Mouse (Mus musculus) liver, embryonic 15.5 days (tissue): ENCODE data around the gene Cdh22. TPM values are rescaled to one million over a fixed set of nuclear protein-coding genes. Genes with fewer than 3 reads are reported as not detected.

Experiments
- ATAC-seq: fragments of 200-750 bp; cut with Nextera tagmentation; 2 replicates; pipeline ENCODE4 v1.8.0; 2017; ENCODE audit warnings: moderate number of reproducible peaks, mild to moderate bottlenecking, moderate library complexity; ENCODE audit not compliant: insufficient read depth
- H3K27ac ChIP-seq: fragments of 300-500 bp; sonication (generic); replicated peaks from 2 replicates; pipeline ENCODE4 v1.5.1; 2015; ENCODE audit warnings: mild to moderate bottlenecking, inconsistent platforms
- H3K27me3 ChIP-seq: fragments of 300-500 bp; sonication (generic); 2 replicates; pipeline ENCODE4 v1.6.1; 2015; ENCODE audit warnings: mild to moderate bottlenecking, inconsistent platforms
- H3K36me3 ChIP-seq: fragments of 300-500 bp; sonication (generic); replicated peaks from 2 replicates; pipeline ENCODE4 v1.6.1; 2015; ENCODE audit warnings: moderate library complexity, mild to moderate bottlenecking, inconsistent platforms
- H3K4me1 ChIP-seq: fragments of 300-500 bp; sonication (generic); replicated peaks from 2 replicates; pipeline ENCODE4 v1.6.1; 2015; ENCODE audit warnings: inconsistent platforms
- H3K4me2 ChIP-seq: fragments of 300-500 bp; sonication (generic); 2 replicates; pipeline ENCODE4 v1.6.1; 2015; ENCODE audit warnings: moderate library complexity, mild to moderate bottlenecking, inconsistent platforms
- H3K4me3 ChIP-seq: fragments of 300-500 bp; sonication (generic); replicated peaks from 2 replicates; pipeline ENCODE4 v1.5.1; 2015; ENCODE audit warnings: mild to moderate bottlenecking, inconsistent platforms
- H3K9ac ChIP-seq: fragments of 300-500 bp; sonication (generic); 2 replicates; pipeline ENCODE4 v1.6.1; 2015; ENCODE audit warnings: moderate library complexity, mild to moderate bottlenecking, inconsistent platforms
- H3K9me3 ChIP-seq: fragments of 300-500 bp; sonication (generic); replicated peaks from 2 replicates; pipeline ENCODE4 v1.6.1; 2016; ENCODE audit warnings: inconsistent platforms
- WGBS: fragments of 180-500 bp; shearing (Covaris S2); methylation state at CpG from one replicate; pipeline ENCODE4 v1.1.7; 2015; ENCODE audit warnings: mixed read lengths; ENCODE audit not compliant: insufficient replicate concordance; 5-methylcytosine and 5-hydroxymethylcytosine counted together
- polyA plus RNA-seq: library from polyadenylated mRNA; unstranded; fragments of >200 nt; fragmentation: Nextera tagmentation; extraction: Ambion mirVana; gene quantifications from 2 replicates; pipeline ENCODE4 v1.2.1, GENCODE M21; 2015

Cdh22 gene
- polyA plus RNA-seq, 1 experiment from 2014 or later: not detected

GRCm38 (mm10) chr2:165105513-165106079, 129.1 kb downstream of the Cdh22 start:
- WGBS: 58% methylated on average over 16 of the region's 16 CpGs
- ATAC-seq: no peak
- H3K36me3 ChIP-seq: no peaks in the 10 kb centered on the region
- no peak overlapping the region for H3K4me3 ChIP-seq
- no peak overlapping the region for H3K4me2 ChIP-seq
- peaks cover 58% of the 10 kb centered on the region for H3K27me3 ChIP-seq
- H3K9ac ChIP-seq: no peak overlapping the region
- H3K4me1 ChIP-seq: no peaks in the 10 kb centered on the region
- H3K27ac ChIP-seq: no peak overlapping the region
- no peaks in the 10 kb centered on the region for H3K9me3 ChIP-seq

- H3K27me3 ChIP-seq: peaks cover 36% of the 10 kb centered on the region
- H3K9ac ChIP-seq: no peak overlapping the region
- no peaks in the 10 kb centered on the region for H3K4me1 ChIP-seq
- H3K36me3 ChIP-seq: no peaks in the 10 kb centered on the region
- 33% methylated on average over 3 of the region's 3 CpGs for WGBS
- ATAC-seq: no peak
- no peaks in the 10 kb centered on the region for H3K9me3 ChIP-seq
- H3K4me3 ChIP-seq: no peak overlapping the region
- no peak overlapping the region for H3K4me2 ChIP-seq
- no peak overlapping the region for H3K27ac ChIP-seq
Observed at GRCm38 (mm10) chr2:165102920-165103319, 131.7 kb downstream of the Cdh22 start.

- peaks cover 31% of the 10 kb centered on the region for H3K27me3 ChIP-seq
- no peak overlapping the region for H3K27ac ChIP-seq
- H3K4me2 ChIP-seq: no peak overlapping the region
- ATAC-seq: no peak
- H3K4me3 ChIP-seq: no peak overlapping the region
- no peak overlapping the region for H3K9ac ChIP-seq
- no peaks in the 10 kb centered on the region for H3K4me1 ChIP-seq
- H3K36me3 ChIP-seq: no peaks in the 10 kb centered on the region
- WGBS: 8% methylated on average over 6 of the region's 6 CpGs
- no peaks in the 10 kb centered on the region for H3K9me3 ChIP-seq
Observed at GRCm38 (mm10) chr2:165100749-165101148, 133.9 kb downstream of the Cdh22 start.

- no peak for ATAC-seq
- H3K4me3 ChIP-seq: no peak overlapping the region
- no peak overlapping the region for H3K27ac ChIP-seq
- no peaks in the 10 kb centered on the region for H3K9me3 ChIP-seq
- H3K9ac ChIP-seq: no peak overlapping the region
- H3K4me1 ChIP-seq: no peaks in the 10 kb centered on the region
- H3K36me3 ChIP-seq: no peaks in the 10 kb centered on the region
- 53% methylated on average over 3 of the region's 3 CpGs for WGBS
- H3K4me2 ChIP-seq: no peak overlapping the region
- H3K27me3 ChIP-seq: peaks cover 21% of the 10 kb centered on the region
Observed at GRCm38 (mm10) chr2:165098861-165099260, 135.8 kb downstream of the Cdh22 start.

GRCm38 (mm10) chr2:165096367-165096766, 138.3 kb downstream of the Cdh22 start:
- Histone ChIP-seq H3K4me2 (no peak overlapping the region), H3K4me1 (no peaks in the 10 kb centered on the region), H3K27ac (no peak overlapping the region), H3K9ac (no peak overlapping the region), H3K4me3 (no peak overlapping the region), H3K9me3 (no peaks in the 10 kb centered on the region), H3K27me3 (peaks cover 22% of the 10 kb centered on the region), H3K36me3 (no peaks in the 10 kb centered on the region)
- no peak for ATAC-seq
- 18% methylated on average over 10 of the region's 10 CpGs for WGBS

- Histone ChIP-seq H3K9me3 (no peaks in the 10 kb centered on the region), H3K4me1 (no peaks in the 10 kb centered on the region), H3K36me3 (no peaks in the 10 kb centered on the region), H3K9ac (no peak overlapping the region), H3K4me3 (no peak overlapping the region), H3K4me2 (no peak overlapping the region), H3K27ac (no peak overlapping the region), H3K27me3 (peaks cover 19% of the 10 kb centered on the region)
- WGBS: 67% methylated on average over 7 of the region's 7 CpGs
- no peak for ATAC-seq
Observed at GRCm38 (mm10) chr2:165092393-165092792, 142.3 kb downstream of the Cdh22 start.

GRCm38 (mm10) chr2:165091433-165091965, 143.2 kb downstream of the Cdh22 start:
- H3K4me2 ChIP-seq: no peak overlapping the region
- H3K27me3 ChIP-seq: peaks cover 12% of the 10 kb centered on the region
- H3K4me1 ChIP-seq: no peaks in the 10 kb centered on the region
- H3K9me3 ChIP-seq: no peaks in the 10 kb centered on the region
- 60% methylated on average over 8 of the region's 8 CpGs for WGBS
- no peaks in the 10 kb centered on the region for H3K36me3 ChIP-seq
- no peak for ATAC-seq
- no peak overlapping the region for H3K27ac ChIP-seq
- no peak overlapping the region for H3K4me3 ChIP-seq
- no peak overlapping the region for H3K9ac ChIP-seq

- no peak within 1 kb of the TSS for H3K27ac ChIP-seq
- no peaks in the 10 kb centered on the region for H3K36me3 ChIP-seq
- H3K27me3 ChIP-seq: peaks cover 6% of the 10 kb centered on the region; the same call in 1 of the 2 replicates
- 55% methylated on average over 2 of the region's 2 CpGs for WGBS
- H3K4me1 ChIP-seq: no peaks in the 10 kb centered on the region
- no peaks in the 10 kb centered on the region for H3K9me3 ChIP-seq
- no peak within 1 kb of the TSS for H3K9ac ChIP-seq
- ATAC-seq: no peak
- no peak within 1 kb of the TSS for H3K4me2 ChIP-seq
- no peak within 1 kb of the TSS for H3K4me3 ChIP-seq
Observed at GRCm38 (mm10) chr2:165090650-165091049, 144.0 kb downstream of the Cdh22 start, which contains the start of gene 1700025C18Rik. TSS of gene 1700025C18Rik (minus strand) at chr2:165090750.

- Histone ChIP-seq H3K4me3 (no peak overlapping the region), H3K9me3 (no peaks in the 10 kb centered on the region), H3K4me2 (no peak overlapping the region), H3K27ac (no peak overlapping the region), H3K4me1 (no peaks in the 10 kb centered on the region), H3K36me3 (no peaks in the 10 kb centered on the region), H3K27me3 (peaks cover 4% of the 10 kb centered on the region; the same call in 1 of the 2 replicates), H3K9ac (no peak overlapping the region)
- 37% methylated on average over 14 of the region's 14 CpGs for WGBS
- no peak for ATAC-seq
Observed at GRCm38 (mm10) chr2:165089470-165089869, 145.2 kb downstream of the Cdh22 start.

GRCm38 (mm10) chr2:165086634-165087033, 148.0 kb downstream of the Cdh22 start:
- Histone ChIP-seq H3K4me1 (no peaks in the 10 kb centered on the region), H3K4me2 (no peak overlapping the region), H3K27me3 (peaks cover 2% of the 10 kb centered on the region; the same call in 1 of the 2 replicates), H3K36me3 (no peaks in the 10 kb centered on the region), H3K9me3 (no peaks in the 10 kb centered on the region), H3K9ac (no peak overlapping the region), H3K4me3 (no peak overlapping the region), H3K27ac (no peak overlapping the region)
- ATAC-seq: no peak
- 61% methylated on average over 4 of the region's 4 CpGs for WGBS

GRCm38 (mm10) chr2:165081257-165081656, 153.4 kb downstream of the Cdh22 start:
- Histone ChIP-seq H3K27ac (no peak overlapping the region), H3K4me2 (no peak overlapping the region), H3K9ac (no peak overlapping the region), H3K9me3 (no peaks in the 10 kb centered on the region), H3K4me3 (no peak overlapping the region), H3K4me1 (no peaks in the 10 kb centered on the region), H3K36me3 (no peaks in the 10 kb centered on the region), H3K27me3 (peaks cover 51% of the 10 kb centered on the region)
- WGBS: 24% methylated on average over 7 of the region's 7 CpGs
- no peak for ATAC-seq

- Histone ChIP-seq H3K27me3 (peaks cover 57% of the 10 kb centered on the region), H3K27ac (no peak overlapping the region), H3K9ac (no peak overlapping the region), H3K9me3 (no peaks in the 10 kb centered on the region), H3K36me3 (no peaks in the 10 kb centered on the region), H3K4me1 (no peaks in the 10 kb centered on the region), H3K4me2 (no peak overlapping the region), H3K4me3 (no peak overlapping the region)
- no peak for ATAC-seq
- WGBS: 18% methylated on average over 9 of the region's 9 CpGs
Observed at GRCm38 (mm10) chr2:165080657-165081056, 154.0 kb downstream of the Cdh22 start.
